ENCODE assay signal across 18 mouse cellular contexts in the genomic region with DNA sequence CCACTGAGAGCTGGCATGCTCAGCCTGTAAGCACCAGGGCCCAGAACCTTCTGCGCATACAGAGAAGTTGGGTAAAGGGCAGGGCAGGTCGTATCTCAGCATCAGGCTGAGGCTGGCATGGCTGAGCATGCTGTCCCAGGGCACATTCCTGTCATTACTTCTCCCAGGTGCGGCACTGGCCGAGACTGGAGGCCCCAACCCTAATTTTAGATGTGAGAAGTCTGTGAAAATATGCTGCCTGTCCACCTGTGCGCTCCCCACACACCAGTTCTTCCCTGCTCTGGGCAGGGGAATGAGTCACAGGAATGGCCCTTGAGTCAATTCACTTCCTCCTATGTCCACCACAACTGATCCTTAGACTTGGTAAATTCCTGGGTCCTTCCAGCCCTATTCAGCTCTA. TPM values are rescaled to one million over a fixed set of nuclear protein-coding genes. Genes with fewer than 3 reads are reported as not detected.
DNase-seq lines count a peak whose midpoint lies in the region; ATAC-seq and TF ChIP-seq lines count a peak whose summit lies in the region.
"Had no signal": no experiment of that assay in that cellular context is flagged by ENCODE, and none has a peak within 500 bp of the region (broad histone marks: within the 10 kb centered on the region; RNA-seq: fewer than 3 reads in every experiment).

No protein-coding gene starts in this region.

- no peaks in the 10 kb centered on the region for H3K36me3 ChIP-seq in lung, postnatal 0 days (ENCODE audit: insufficient read depth, low read length)
- H3K36me3 ChIP-seq in stomach, embryonic 16.5 days (ENCODE audit: control insufficient read depth, insufficient read depth, low read length): no peaks in the 10 kb centered on the region
- H3K36me3 ChIP-seq: hindbrain, embryonic 13.5 days; limb, embryonic 15.5 days; neural tube, embryonic 12.5 days had no signal

- intact Hi-C loops in left cerebral cortex, postnatal 14 days (cut with DNase I): no loop called here

- peak; percentile 96 for ATAC-seq in lung, postnatal 0 days
- ATAC-seq in stomach, embryonic 16.5 days (ENCODE audit: insufficient read depth, low FRiP score): peak; percentile 60; the same call in 1 of the 2 replicates
- ATAC-seq: intestine, embryonic 16.5 days had no signal

- no peak overlapping the region for H3K9ac ChIP-seq in lung, postnatal 0 days (replicated peaks; ENCODE audit: low read depth)
- no peak overlapping the region for H3K9ac ChIP-seq in stomach, embryonic 16.5 days (ENCODE audit: low read length)
- H3K9ac ChIP-seq: hindbrain, embryonic 13.5 days; limb, embryonic 15.5 days; neural tube, embryonic 12.5 days had no signal

- DNase-seq in lung, postnatal 0 days (ENCODE audit: low spot score): peak; percentile 88
- no peak for DNase-seq in lung, postnatal 25 days (ENCODE audit: low spot score)
- DNase-seq in kidney, adult 18-20 months: peak; percentile 42
- DNase-seq in kidney, postnatal 10 days: peak; percentile 60
- no peak for DNase-seq in thymus, postnatal 25 days
- no peak for DNase-seq in retina, embryonic 14.5 days (ENCODE audit: low spot score)
- DNase-seq in left cerebral cortex, postnatal 14 days (ENCODE audit: low spot score in 2 of 2): no peak
- DNase-seq: cerebellum, adult 9-11 months; gastrocnemius, postnatal 10 days; heart, postnatal 10 days; right cerebral cortex, postnatal 25 days; thymus, postnatal 4 days had no signal

- TF ChIP-seq EP300 in lung, postnatal 0 days (IDR thresholded peaks at IDR 0.05): peak; percentile 84

- WGBS in lung, postnatal 0 days: 48% methylated on average over 5 of the region's 5 CpGs
- WGBS in stomach, embryonic 16.5 days: 56% methylated on average over 5 of the region's 5 CpGs

- no peaks in the 10 kb centered on the region for H3K9me3 ChIP-seq in lung, postnatal 0 days (ENCODE audit: low read length)
- no peaks in the 10 kb centered on the region for H3K9me3 ChIP-seq in stomach, embryonic 16.5 days (replicated peaks; ENCODE audit: control insufficient read depth, low read length)
- H3K9me3 ChIP-seq: hindbrain, embryonic 13.5 days; limb, embryonic 15.5 days; neural tube, embryonic 12.5 days had no signal

- H3K4me2 ChIP-seq in lung, postnatal 0 days (replicated peaks; ENCODE audit: low read depth, low read length): no peak overlapping the region
- no peak overlapping the region for H3K4me2 ChIP-seq in stomach, embryonic 16.5 days (ENCODE audit: low read depth, low read length)
- H3K4me2 ChIP-seq: hindbrain, embryonic 13.5 days; limb, embryonic 15.5 days; neural tube, embryonic 12.5 days had no signal

- no peak overlapping the region for H3K4me3 ChIP-seq in lung, postnatal 0 days (ENCODE audit: low read depth, low read length)
- no peak overlapping the region for H3K4me3 ChIP-seq in stomach, embryonic 16.5 days (replicated peaks; ENCODE audit: low read length)
- H3K4me3 ChIP-seq: hindbrain, embryonic 13.5 days; limb, embryonic 15.5 days; neural tube, embryonic 12.5 days had no signal

- H3K27me3 ChIP-seq in lung, postnatal 0 days (replicated peaks; ENCODE audit: insufficient read depth, low read length): no peaks in the 10 kb centered on the region
- no peaks in the 10 kb centered on the region for H3K27me3 ChIP-seq in stomach, embryonic 16.5 days (ENCODE audit: control insufficient read depth, insufficient read depth, low read length)
- H3K27me3 ChIP-seq: limb, embryonic 15.5 days; neural tube, embryonic 12.5 days had no signal

- H3K27ac ChIP-seq in lung, postnatal 0 days (ENCODE audit: low read length): peak overlapping the region; percentile 79
- peak overlapping the region; percentile 36; the same call in 1 of the 2 replicates for H3K27ac ChIP-seq in stomach, embryonic 16.5 days (ENCODE audit: low read length)
- H3K27ac ChIP-seq: hindbrain, embryonic 13.5 days; limb, embryonic 15.5 days; neural tube, embryonic 12.5 days had no signal

- TF ChIP-seq CTCF in lung, postnatal 0 days (IDR thresholded peaks at IDR 0.05): no peak

- no peaks in the 10 kb centered on the region for H3K4me1 ChIP-seq in lung, postnatal 0 days (ENCODE audit: insufficient read depth, low read depth, low read length)
- H3K4me1 ChIP-seq in stomach, embryonic 16.5 days (ENCODE audit: control insufficient read depth, insufficient read depth, low read length): no peaks in the 10 kb centered on the region
- H3K4me1 ChIP-seq: limb, embryonic 15.5 days; neural tube, embryonic 12.5 days had no signal

RNA-seq across cellular contexts. Expression of a gene that starts 30.8 kb away (rescaled TPM):
- 49.5 and 49.8 TPM in 2 replicates for polyA plus RNA-seq in lung, postnatal 0 days (2015; fragmentation: Nextera tagmentation; extraction: Ambion mirVana)
- 143 and 246 TPM in 2 replicates for polyA plus RNA-seq in stomach, embryonic 16.5 days (2015; fragmentation: Nextera tagmentation; extraction: Ambion mirVana)
- 10 to 100 TPM; 21.4 to 46.7 TPM for total RNA-seq in left cerebral cortex, postnatal 14 days (2021)
- polyA plus RNA-seq: liver, embryonic 16.5 days had no signal

RNA-seq across cellular contexts. Expression of a gene that starts 38.6 kb away (rescaled TPM):
- polyA plus RNA-seq in lung, postnatal 0 days (2015; fragmentation: Nextera tagmentation; extraction: Ambion mirVana): 64.1 and 70.1 TPM in 2 replicates
- polyA plus RNA-seq in stomach, embryonic 16.5 days (2015; fragmentation: Nextera tagmentation; extraction: Ambion mirVana): 118 and 128 TPM in 2 replicates
- 100 to 1,000 TPM in 1 of 2 experiments, 10 to 100 TPM in 1; 84.7 to 103 TPM for total RNA-seq in left cerebral cortex, postnatal 14 days (2021)

RNA-seq across cellular contexts. Expression of a gene that starts 38.8 kb away (rescaled TPM):
- polyA plus RNA-seq in lung, postnatal 0 days (2015; fragmentation: Nextera tagmentation; extraction: Ambion mirVana): 2.0 and 2.1 TPM in 2 replicates
- 4.5 and 4.7 TPM in 2 replicates for polyA plus RNA-seq in stomach, embryonic 16.5 days (2015; fragmentation: Nextera tagmentation; extraction: Ambion mirVana)
- total RNA-seq in left cerebral cortex, postnatal 14 days (2021): 1 to 10 TPM; 7.4 to 7.7 TPM

Comparison
In these comparisons a context has a peak if more than half of its experiments do, and no peak if none do; other contexts are left out.
1. DNase-seq: peak in lung, postnatal 0 days (single experiment), kidney, adult 18-20 months (single experiment) and kidney, postnatal 10 days (single experiment); none in lung, postnatal 25 days (single experiment), thymus, postnatal 25 days (single experiment), retina, embryonic 14.5 days (single experiment) and left cerebral cortex, postnatal 14 days (0 of 2).